Mouse (Mus musculus): ENCODE data around the gene Islr. TPM values are rescaled to one million over a fixed set of nuclear protein-coding genes. Genes with fewer than 3 reads are reported as not detected.

The Islr gene
- polyA plus RNA-seq, 1 experiment from 2014 or later, result 47.8 TPM

GRCm38 (mm10) chr9:58199381-58200269 is 4.5 kb downstream of the Islr start:
- no peak for ATAC-seq (ENCODE audit: low FRiP score)
- H3K4me2 ChIP-seq (replicated peaks), result peak overlapping the region; percentile 52
- WGBS, result 1% methylated on average over 41 of the region's 41 CpGs
- peaks cover 95% of the 10 kb centered on the region for H3K27me3 ChIP-seq
- 0 out of 2 replicates have a peak overlapping the region, but pooled peaks have one; percentile 23 for H3K9ac ChIP-seq
- no peaks in the 10 kb centered on the region for H3K36me3 ChIP-seq
- no peaks in the 10 kb centered on the region for H3K9me3 ChIP-seq (replicated peaks)
- peaks cover 72% of the 10 kb centered on the region for H3K4me1 ChIP-seq
- H3K27ac ChIP-seq, result peak overlapping the region; percentile 26; the same call in 1 of the 2 replicates
- H3K4me3 ChIP-seq, result peak overlapping the region; percentile 27

DNA sequence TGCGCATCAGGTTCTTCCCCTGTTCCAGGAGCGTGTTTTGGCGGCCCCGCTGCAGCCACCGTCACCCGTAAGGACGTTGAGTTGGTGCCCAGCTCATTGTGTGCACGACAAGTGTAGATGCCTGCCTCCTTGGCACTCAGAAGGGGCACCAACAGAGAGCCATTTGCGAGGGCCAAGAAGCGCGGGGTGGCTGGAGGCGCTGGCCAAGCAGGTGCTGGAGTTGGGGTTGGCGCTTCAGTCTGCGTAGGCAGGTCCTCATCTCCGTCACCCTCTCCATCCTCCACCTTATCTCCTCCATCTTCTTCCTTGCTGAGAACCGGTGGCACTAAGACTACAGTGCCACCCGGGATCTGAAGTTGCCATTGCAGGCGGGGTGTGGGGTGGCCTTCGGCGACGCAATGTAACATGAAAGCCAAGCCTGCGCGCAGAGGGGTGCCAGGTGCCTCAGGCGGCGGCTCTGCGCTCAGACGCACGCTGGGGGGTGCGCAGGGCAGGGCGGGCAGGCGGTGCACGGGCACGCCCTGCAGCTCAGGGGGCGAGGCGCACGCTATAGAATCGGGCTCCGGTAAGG is 5.2 kb downstream of the Islr start:
- Histone ChIP-seq H3K27me3 (peaks cover 100% of the 10 kb centered on the region), H3K4me3 (peak overlapping the region; percentile 27), H3K9ac (peak overlapping the region; percentile 9; the same call in 1 of the 2 replicates), H3K27ac (0 out of 2 replicates have a peak overlapping the region, but pooled peaks have one; percentile 26), H3K4me1 (peaks cover 71% of the 10 kb centered on the region), H3K4me2 (replicated peaks) (peak overlapping the region; percentile 52), H3K9me3 (replicated peaks) (no peaks in the 10 kb centered on the region), H3K36me3 (no peaks in the 10 kb centered on the region)
- ATAC-seq (ENCODE audit: low FRiP score), result no peak
- 1% methylated on average over 38 of the region's 38 CpGs for WGBS

- WGBS, result 1% methylated on average over 58 of the region's 58 CpGs
- Histone ChIP-seq H3K4me2 (replicated peaks) (peak overlapping the region; percentile 52), H3K36me3 (no peaks in the 10 kb centered on the region), H3K9ac (peak overlapping the region; percentile 53), H3K4me1 (peaks cover 67% of the 10 kb centered on the region), H3K27ac (peak overlapping the region; percentile 52), H3K9me3 (replicated peaks) (no peaks in the 10 kb centered on the region), H3K4me3 (peak overlapping the region; percentile 27), H3K27me3 (peaks cover 95% of the 10 kb centered on the region)
- 0 out of 2 replicates have a peak, but pooled peaks have one; percentile 35 for ATAC-seq (ENCODE audit: low FRiP score)
Measured at GRCm38 (mm10) chr9:58197781-58198701, 6.1 kb downstream of the Islr start.

- no peak for ATAC-seq (ENCODE audit: low FRiP score)
- Histone ChIP-seq H3K9ac (peak overlapping the region; percentile 54), H3K27me3 (peaks cover 84% of the 10 kb centered on the region), H3K27ac (no peak overlapping the region), H3K4me1 (peaks cover 56% of the 10 kb centered on the region), H3K4me2 (replicated peaks) (peak overlapping the region; percentile 52), H3K9me3 (replicated peaks) (no peaks in the 10 kb centered on the region), H3K36me3 (no peaks in the 10 kb centered on the region), H3K4me3 (peak overlapping the region; percentile 27)
- WGBS, result 1% methylated on average over 46 of the region's 46 CpGs
Measured at GRCm38 (mm10) chr9:58196610-58197567, 7.2 kb downstream of the Islr start.

DNA sequence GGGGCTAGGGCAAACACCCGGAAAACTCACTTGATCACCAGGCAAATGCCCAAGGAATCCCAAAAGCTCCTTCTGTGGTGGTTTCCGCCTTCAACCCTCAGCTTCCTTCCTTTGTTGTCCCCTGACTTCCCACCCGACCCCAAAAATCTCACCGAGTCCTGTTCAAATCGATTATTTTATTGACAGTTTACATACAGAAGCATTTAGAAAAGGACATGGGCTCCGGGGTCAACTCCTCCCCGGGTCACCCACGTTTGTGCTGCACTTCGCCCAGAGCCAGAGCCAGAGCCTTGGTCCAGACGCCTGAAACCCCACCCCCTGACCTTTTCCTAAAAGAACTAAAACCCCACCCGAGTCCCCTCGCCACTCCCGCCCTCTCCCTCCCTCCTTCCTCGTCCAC is 8.0 kb downstream of the Islr start:
- no peaks in the 10 kb centered on the region for H3K36me3 ChIP-seq
- H3K4me3 ChIP-seq, result peak overlapping the region; percentile 23
- H3K27ac ChIP-seq, result no peak overlapping the region
- H3K4me2 ChIP-seq (replicated peaks), result peak overlapping the region; percentile 52
- H3K4me1 ChIP-seq, result peaks cover 48% of the 10 kb centered on the region
- peak overlapping the region; percentile 54 for H3K9ac ChIP-seq
- ATAC-seq (ENCODE audit: low FRiP score), result no peak
- WGBS, result 4% methylated on average over 13 of the region's 14 CpGs
- H3K27me3 ChIP-seq, result peaks cover 77% of the 10 kb centered on the region
- no peaks in the 10 kb centered on the region for H3K9me3 ChIP-seq (replicated peaks)

- H3K27me3 ChIP-seq, result peaks cover 77% of the 10 kb centered on the region
- ATAC-seq (ENCODE audit: low FRiP score), result no peak
- H3K9ac ChIP-seq, result 0 out of 2 replicates have a peak overlapping the region, but pooled peaks have one; percentile 23
- peaks cover 44% of the 10 kb centered on the region for H3K4me1 ChIP-seq
- no peak overlapping the region for H3K27ac ChIP-seq
- no peak overlapping the region for H3K4me3 ChIP-seq
- no peaks in the 10 kb centered on the region for H3K9me3 ChIP-seq (replicated peaks)
- no peaks in the 10 kb centered on the region for H3K36me3 ChIP-seq
- peak overlapping the region; percentile 52 for H3K4me2 ChIP-seq (replicated peaks)
- WGBS, result 12% methylated on average over 1 of the region's 1 CpGs
Measured at GRCm38 (mm10) chr9:58195671-58196070, 8.4 kb downstream of the Islr start.

DNA sequence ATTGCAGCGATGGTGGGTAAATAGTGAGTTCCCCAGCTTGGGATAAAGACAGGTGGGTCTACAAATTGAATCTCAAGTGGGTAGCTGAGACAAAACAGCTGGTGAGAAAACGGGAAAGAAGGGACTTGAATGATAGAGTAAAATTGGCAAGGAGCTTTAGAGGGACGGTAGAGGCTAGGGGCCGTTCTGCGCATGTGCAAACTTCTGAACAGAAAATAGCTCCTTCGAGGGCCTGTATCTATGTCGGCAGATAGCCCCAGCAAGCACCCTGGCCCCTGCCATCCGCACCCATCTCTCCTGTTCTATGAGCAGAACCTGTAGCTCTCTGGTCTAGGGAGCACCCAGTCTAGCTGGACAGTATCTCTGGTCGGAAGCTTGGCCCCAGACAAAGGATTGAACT is 9.9 kb downstream of the Islr start:
- no peak overlapping the region for H3K4me3 ChIP-seq
- no peak overlapping the region for H3K9ac ChIP-seq
- H3K27me3 ChIP-seq, result peaks cover 63% of the 10 kb centered on the region
- 65% methylated on average over 9 of the region's 9 CpGs for WGBS
- no peak for ATAC-seq (ENCODE audit: low FRiP score)
- H3K9me3 ChIP-seq (replicated peaks), result no peaks in the 10 kb centered on the region
- no peak overlapping the region for H3K4me2 ChIP-seq (replicated peaks)
- H3K27ac ChIP-seq, result no peak overlapping the region
- H3K4me1 ChIP-seq, result peaks cover 34% of the 10 kb centered on the region
- H3K36me3 ChIP-seq, result no peaks in the 10 kb centered on the region

- H3K9ac ChIP-seq, result no peak overlapping the region
- ATAC-seq (ENCODE audit: low FRiP score), result no peak
- no peak overlapping the region for H3K4me2 ChIP-seq (replicated peaks)
- no peak overlapping the region for H3K4me3 ChIP-seq
- no peaks in the 10 kb centered on the region for H3K9me3 ChIP-seq (replicated peaks)
- 0 out of 2 replicates have a peak, but pooled peaks cover 4% of the 10 kb centered on the region for H3K27me3 ChIP-seq
- WGBS, result 77% methylated on average over 6 of the region's 6 CpGs
- no peak overlapping the region for H3K27ac ChIP-seq
- no peaks in the 10 kb centered on the region for H3K36me3 ChIP-seq
- no peaks in the 10 kb centered on the region for H3K4me1 ChIP-seq
Measured at GRCm38 (mm10) chr9:58184456-58184855, 19.6 kb downstream of the Islr start.

DNA sequence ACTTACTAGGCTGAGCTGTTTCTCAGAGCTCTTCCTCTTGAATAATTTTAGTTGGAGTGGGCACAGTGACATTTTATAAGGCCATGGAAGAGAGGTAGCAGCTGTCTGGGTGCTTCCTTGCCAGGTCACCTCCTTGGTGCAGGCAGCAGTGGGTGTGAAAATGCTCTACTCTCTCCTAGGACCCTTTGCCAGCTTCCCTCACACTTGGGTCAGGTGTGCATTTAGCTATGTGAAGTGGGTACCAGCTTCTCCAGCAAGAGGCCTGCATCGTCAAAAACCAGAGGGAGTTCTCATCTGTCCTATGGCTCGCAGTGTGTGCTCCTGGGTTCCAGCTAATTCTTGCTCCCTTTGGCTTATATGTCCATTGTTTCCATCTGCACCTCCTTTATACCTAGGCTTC is 24.7 kb downstream of the Islr start:
- 97% methylated on average over 2 of the region's 2 CpGs for WGBS
- Histone ChIP-seq H3K4me2 (replicated peaks) (no peak overlapping the region), H3K36me3 (no peaks in the 10 kb centered on the region), H3K4me3 (no peak overlapping the region), H3K4me1 (peaks cover 12% of the 10 kb centered on the region), H3K27ac (no peak overlapping the region), H3K9ac (no peak overlapping the region), H3K9me3 (replicated peaks) (no peaks in the 10 kb centered on the region), H3K27me3 (0 out of 2 replicates have a peak, but pooled peaks cover 4% of the 10 kb centered on the region)
- no peak for ATAC-seq (ENCODE audit: low FRiP score)

DNA sequence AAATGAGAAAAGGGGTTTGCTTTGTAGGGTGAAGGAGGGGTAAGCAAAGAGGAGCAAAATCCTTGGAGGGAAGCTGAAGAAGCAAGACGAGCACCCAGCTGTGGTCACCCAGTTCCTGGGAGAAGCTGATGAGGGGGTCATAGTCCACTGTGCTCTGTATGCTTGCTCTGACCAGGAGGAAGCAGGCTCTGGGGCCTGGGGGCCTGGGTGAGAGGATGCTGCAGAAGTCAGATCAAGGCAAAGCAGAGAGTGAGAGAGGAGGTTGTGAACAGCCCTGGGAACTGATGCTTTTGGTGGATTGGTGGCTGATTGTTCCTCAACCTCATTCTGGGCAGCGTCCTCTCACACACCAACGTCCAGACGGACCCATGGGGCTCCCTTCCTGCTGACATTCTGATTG is 26.9 kb downstream of the Islr start:
- Histone ChIP-seq H3K36me3 (no peaks in the 10 kb centered on the region), H3K4me2 (replicated peaks) (no peak overlapping the region)
- no peak for ATAC-seq (ENCODE audit: low FRiP score)

More for the DNA sequence above, 26.9 kb downstream of the Islr start:
- 45% methylated on average over 4 of the region's 4 CpGs for WGBS
- H3K9me3 ChIP-seq (replicated peaks), result no peaks in the 10 kb centered on the region
- 0 out of 2 replicates have a peak, but pooled peaks cover 3% of the 10 kb centered on the region for H3K27me3 ChIP-seq
- H3K4me1 ChIP-seq, result peaks cover 12% of the 10 kb centered on the region
- H3K9ac ChIP-seq, result no peak overlapping the region
- no peak overlapping the region for H3K27ac ChIP-seq
- H3K4me3 ChIP-seq, result no peak overlapping the region
